In the genomic region with DNA sequence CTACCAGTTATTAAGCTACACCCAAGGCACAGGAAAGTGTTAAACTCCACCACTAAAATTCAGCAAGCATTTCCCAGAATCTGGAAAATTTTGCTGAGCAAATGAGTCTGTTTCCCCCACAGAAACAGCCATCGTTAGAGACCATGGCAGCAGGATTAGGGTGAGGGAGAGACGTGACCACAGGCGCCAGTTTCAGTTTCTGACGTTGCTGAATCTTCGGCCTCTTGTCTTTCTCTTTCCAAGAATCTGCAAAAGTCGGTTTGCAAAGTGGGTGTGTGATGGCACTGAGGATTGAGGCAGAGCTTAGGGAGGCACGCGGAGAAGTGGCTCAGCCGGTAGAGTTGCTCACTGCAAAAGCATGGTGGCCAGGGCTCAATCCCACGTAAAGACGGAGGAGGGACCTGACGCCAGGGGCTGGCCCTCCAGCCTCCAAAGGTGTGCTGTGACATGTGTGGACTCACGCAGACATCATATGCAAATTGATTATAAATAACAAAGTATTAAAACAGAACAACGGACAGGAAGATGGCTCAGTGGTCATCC, we compare ENCODE assay signal across 20 mouse cellular contexts. TPM values are rescaled to one million over a fixed set of nuclear protein-coding genes. Genes with fewer than 3 reads are reported as not detected.
DNase-seq lines count a peak whose midpoint lies in the region; ATAC-seq and TF ChIP-seq lines count a peak whose summit lies in the region.
"Had no signal": no experiment of that assay in that cellular context is flagged by ENCODE, and none has a peak within 500 bp of the region (broad histone marks: within the 10 kb centered on the region; RNA-seq: fewer than 3 reads in every experiment).

No protein-coding gene starts in this region.

- H3K9me3 ChIP-seq in embryonic facial prominence, embryonic 13.5 days, result no peaks in the 10 kb centered on the region
- no peaks in the 10 kb centered on the region for H3K9me3 ChIP-seq in embryonic facial prominence, embryonic 10.5 days
- peaks cover 5% of the 10 kb centered on the region for H3K9me3 ChIP-seq in CH12.LX (replicated peaks; ENCODE audit: low read length)
- H3K9me3 ChIP-seq: heart, embryonic 12.5 days; kidney, embryonic 15.5 days; liver, embryonic 13.5 days had no signal

- H3K4me3 ChIP-seq in embryonic facial prominence, embryonic 13.5 days, result no peak overlapping the region
- H3K4me3 ChIP-seq in embryonic facial prominence, embryonic 10.5 days, result no peak overlapping the region
- H3K4me3 ChIP-seq in CH12.LX (replicated peaks in 1 of 3; ENCODE audit: low read depth in 2 of 3, low read length in 2 of 3, poor library complexity in 1 of 3), result peak overlapping the region in 1 of 3 experiments; percentile 12
- H3K4me3 ChIP-seq: heart, embryonic 12.5 days; kidney, embryonic 15.5 days; liver, embryonic 13.5 days had no signal

- H3K4me1 ChIP-seq in embryonic facial prominence, embryonic 13.5 days, result no peaks in the 10 kb centered on the region
- no peaks in the 10 kb centered on the region for H3K4me1 ChIP-seq in embryonic facial prominence, embryonic 10.5 days
- H3K4me1 ChIP-seq in CH12.LX (ENCODE audit: control insufficient read depth in 1 of 2, insufficient read depth in 2 of 2), result peaks cover 19 to 23% of the 10 kb centered on the region in 2 experiments
- H3K4me1 ChIP-seq: heart, embryonic 12.5 days; liver, embryonic 13.5 days had no signal

- no peak overlapping the region for H3K4me2 ChIP-seq in embryonic facial prominence, embryonic 13.5 days
- peak overlapping the region; percentile 32 for H3K4me2 ChIP-seq in CH12.LX (ENCODE audit: insufficient read depth, low read depth, poor library complexity, severe bottlenecking)
- H3K4me2 ChIP-seq: heart, embryonic 12.5 days; hindbrain, embryonic 14.5 days; kidney, embryonic 15.5 days; liver, embryonic 13.5 days; lung, embryonic 14.5 days had no signal

- 0 out of 2 replicates have a peak, but pooled peaks have one; percentile 26 for ATAC-seq in embryonic facial prominence, embryonic 13.5 days (ENCODE audit: insufficient number of reproducible peaks, insufficient read depth, low FRiP score, low TSS enrichment, low read depth)
- ATAC-seq in hematopoietic stem cell, adult 5-6 weeks (replicated peaks in 1 of 2; ENCODE audit: insufficient read depth in 1 of 2, low FRiP score in 2 of 2, low TSS enrichment in 1 of 2, low read depth in 1 of 2, poor library complexity in 2 of 2, severe bottlenecking in 2 of 2), result peak; percentile 36 to 54; a peak in 2 of 4 replicates
- ATAC-seq in megakaryocyte-erythroid progenitor cell, adult 5-6 weeks (replicated peaks; ENCODE audit: low FRiP score, low TSS enrichment, poor library complexity, severe bottlenecking), result peak; percentile 62; the same call in 1 of the 2 replicates
- ATAC-seq in erythroid progenitor cell, adult 5-6 weeks (replicated peaks; ENCODE audit: low FRiP score, poor library complexity, severe bottlenecking), result no peak
- ATAC-seq: forebrain, embryonic 16.5 days; intestine, embryonic 16.5 days; midbrain, embryonic 16.5 days had no signal

- in situ Hi-C loops in CH12.LX (cut with MboI; ENCODE audit: low pct_ligation_motif_present, low pct_unique_long_range_greater_than_20kb, low sequenced_read_pairs), result no loop called here

- TF ChIP-seq CTCF in CH12.LX (conservative IDR thresholded peaks at IDR 0.05 in 1 of 2, IDR thresholded peaks at IDR 0.05 in 1 of 2; ENCODE audit: low read depth in 2 of 2, low read length in 2 of 2), result no peak

- no peak overlapping the region for H3K27ac ChIP-seq in embryonic facial prominence, embryonic 13.5 days
- H3K27ac ChIP-seq in embryonic facial prominence, embryonic 10.5 days (replicated peaks), result no peak overlapping the region
- peak overlapping the region; percentile 15; the same call in 1 of the 2 replicates for H3K27ac ChIP-seq in CH12.LX (ENCODE audit: insufficient read depth, low read depth)
- H3K27ac ChIP-seq: hindbrain, embryonic 14.5 days; kidney, embryonic 15.5 days; liver, embryonic 13.5 days had no signal

- no peak for TF ChIP-seq RAD21 in CH12.LX (IDR thresholded peaks at IDR 0.05; ENCODE audit: low read depth, low read length)

- DNase-seq in embryonic facial prominence, embryonic 10.5 days (ENCODE audit: low spot score), result no peak
- DNase-seq in CH12.LX (ENCODE audit: extremely low read depth), result peak; percentile 52
- DNase-seq in neural tube, embryonic 10.5 days (ENCODE audit: extremely low spot score, low spot score), result no peak
- no peak for DNase-seq in layer of hippocampus, adult 18-20 months (ENCODE audit: low spot score in 2 of 2)
- DNase-seq: adrenal gland, postnatal 36 days; cerebellum, adult 18-20 months; heart, postnatal 14 days; liver, embryonic 13.5 days; lung, embryonic 14.5 days; right cerebral cortex, postnatal 4 days had no signal

- no peaks in the 10 kb centered on the region for H3K27me3 ChIP-seq in embryonic facial prominence, embryonic 13.5 days
- H3K27me3 ChIP-seq in embryonic facial prominence, embryonic 10.5 days (replicated peaks; ENCODE audit: low read depth, poor library complexity, severe bottlenecking), result no peaks in the 10 kb centered on the region
- no peaks in the 10 kb centered on the region for H3K27me3 ChIP-seq in CH12.LX (replicated peaks)
- H3K27me3 ChIP-seq: heart, embryonic 12.5 days; kidney, embryonic 15.5 days; liver, embryonic 13.5 days had no signal

- no peak overlapping the region for H3K9ac ChIP-seq in embryonic facial prominence, embryonic 13.5 days
- H3K9ac ChIP-seq in CH12.LX (ENCODE audit: insufficient read depth, low read depth), result peak overlapping the region; percentile 1
- H3K9ac ChIP-seq: heart, embryonic 12.5 days; hindbrain, embryonic 14.5 days; kidney, embryonic 15.5 days; liver, embryonic 13.5 days; lung, embryonic 14.5 days had no signal

- dilution Hi-C loops in CH12.LX (cut with MboI; ENCODE audit: extremely low pct_ligation_motif_present, extremely low pct_unique_long_range_greater_than_20kb, low sequenced_read_pairs), result no loop called here

- H3K36me3 ChIP-seq in embryonic facial prominence, embryonic 13.5 days, result no peaks in the 10 kb centered on the region
- H3K36me3 ChIP-seq in embryonic facial prominence, embryonic 10.5 days (replicated peaks), result no peaks in the 10 kb centered on the region
- H3K36me3 ChIP-seq in CH12.LX (replicated peaks in 1 of 2; ENCODE audit: control insufficient read depth in 1 of 2, insufficient read depth in 1 of 2, low read length in 1 of 2), result peaks cover 0 to 2% of the 10 kb centered on the region in 2 experiments
- H3K36me3 ChIP-seq: heart, embryonic 12.5 days; kidney, embryonic 15.5 days; liver, embryonic 13.5 days had no signal

- WGBS in embryonic facial prominence, embryonic 13.5 days, result 75% methylated on average over 14 of the region's 14 CpGs
- WGBS in embryonic facial prominence, embryonic 10.5 days, result 87% methylated on average over 14 of the region's 14 CpGs

- TF ChIP-seq POLR2A in CH12.LX (IDR thresholded peaks at IDR 0.05; ENCODE audit: low read depth, low read length), result peak; percentile 21; the same call in 1 of the 2 replicates

- H3K79me2 ChIP-seq in CH12.LX (replicated peaks; ENCODE audit: control insufficient read depth, extremely low read depth, insufficient read depth, poor library complexity, severe bottlenecking), result no peaks in the 10 kb centered on the region

- peak; percentile 34 for TF ChIP-seq EP300 in CH12.LX (IDR thresholded peaks at IDR 0.05; ENCODE audit: low read length)

TF ChIP-seq in CH12.LX, 34 proteins besides CTCF, POLR2A, EP300 and RAD21 (continues in another document):
- peak; percentile 39; the same call in 1 of the 2 replicates for TF ChIP-seq MAX (IDR thresholded peaks at IDR 0.05; ENCODE audit: low read length)
- TF ChIP-seq MYC (IDR thresholded peaks at IDR 0.05; ENCODE audit: low read depth, low read length), result peak; percentile 77; the same call in 1 of the 2 replicates
- peak; percentile 67; the same call in 1 of the 2 replicates for TF ChIP-seq MXI1 (IDR thresholded peaks at IDR 0.05; ENCODE audit: low read depth, low read length)
- no peak for TF ChIP-seq NRF1 (IDR thresholded peaks at IDR 0.05; ENCODE audit: low read depth, low read length)
- TF ChIP-seq ZC3H11A (IDR thresholded peaks at IDR 0.05; ENCODE audit: low read depth, low read length), result no peak
- TF ChIP-seq E2F4 (IDR thresholded peaks at IDR 0.05; ENCODE audit: insufficient replicate concordance, low read depth, low read length), result no peak
- TF ChIP-seq USF1 (IDR thresholded peaks at IDR 0.05; ENCODE audit: low read depth, low read length), result no peak
- peak; percentile 73; the same call in 1 of the 2 replicates for TF ChIP-seq IRF4 (IDR thresholded peaks at IDR 0.05; ENCODE audit: low read depth, low read length)
- no peak; the same call in 1 of the 2 replicates for TF ChIP-seq TCF12 (IDR thresholded peaks at IDR 0.05; ENCODE audit: low read depth, low read length)
- no peak for TF ChIP-seq ETS1 (conservative IDR thresholded peaks at IDR 0.05; ENCODE audit: low read depth, low read length)
- TF ChIP-seq GABPA (IDR thresholded peaks at IDR 0.05; ENCODE audit: insufficient replicate concordance, low read depth, low read length), result no peak
- TF ChIP-seq RCOR1 (conservative IDR thresholded peaks at IDR 0.05; ENCODE audit: low read depth, low read length), result no peak
- TF ChIP-seq MAFK (IDR thresholded peaks at IDR 0.05; ENCODE audit: insufficient replicate concordance, low read length), result peak; percentile 38; the same call in 1 of the 2 replicates
- TF ChIP-seq SIN3A (IDR thresholded peaks at IDR 0.05; ENCODE audit: low read length), result 0 out of 2 replicates have a peak, but pooled peaks have one; percentile 15
- 0 out of 2 replicates have a peak, but pooled peaks have one; percentile 16 for TF ChIP-seq JUND (conservative IDR thresholded peaks at IDR 0.05; ENCODE audit: low read depth, low read length)
- TF ChIP-seq NELFE (IDR thresholded peaks at IDR 0.05; ENCODE audit: low read depth, low read length), result no peak
- no peak for TF ChIP-seq ZNF384 (IDR thresholded peaks at IDR 0.05; ENCODE audit: low read depth, low read length)
- TF ChIP-seq BHLHE40 (IDR thresholded peaks at IDR 0.05; ENCODE audit: low read depth, low read length), result no peak; the same call in 1 of the 2 replicates

RNA-seq across cellular contexts. Expression of gene Retreg1, which starts 41.5 kb away (rescaled TPM):
- polyA plus RNA-seq in embryonic facial prominence, embryonic 13.5 days (2015; fragmentation: Nextera tagmentation; extraction: Ambion mirVana), result 4.7 and 5.5 TPM in 2 replicates
- polyA plus RNA-seq in embryonic facial prominence, embryonic 10.5 days (2016; fragmentation: Nextera tagmentation; extraction: Ambion mirVana), result 2.2 and 2.5 TPM in 2 replicates
- 15.3 and 19.0 TPM in 2 replicates for total RNA-seq in CH12.LX (2012; rRNA removed)
- total RNA-seq in CH12.LX (2014; rRNA removed), result 28.7 and 32.1 TPM in 2 replicates
- polyA plus RNA-seq in CH12.LX (2012; ENCODE audit: insufficient read length, low read depth), result 17.3 and 17.5 TPM in 2 replicates
- total RNA-seq in hematopoietic stem cell, adult 5-6 weeks (2017), result 200 and 209 TPM in 2 replicates
- 9.7 and 12.3 TPM in 2 replicates for total RNA-seq in megakaryocyte-erythroid progenitor cell, adult 5-6 weeks (2014; fragmentation: Nextera tagmentation)
- total RNA-seq in megakaryocyte-erythroid progenitor cell, adult 5-6 weeks (2017), result 20.6 and 58.2 TPM in 2 replicates
- 17.3 and 25.6 TPM in 2 replicates for total RNA-seq in erythroid progenitor cell, adult 5-6 weeks (2015; ENCODE audit: low replicate concordance)
- total RNA-seq in erythroid progenitor cell, adult 5-6 weeks (2017; ENCODE audit: low replicate concordance), result 9.4 and 13.4 TPM in 2 replicates
- total RNA-seq in layer of hippocampus, adult 18-20 months (2021), result 10 to 100 TPM; 33.9 to 34.5 TPM
